Mouse (Mus musculus) activated CD4-positive, CD25-positive, alpha-beta regulatory T cell (primary cell): ENCODE results near the gene Trim10. TPM values are rescaled to one million over a fixed set of nuclear protein-coding genes. Genes with fewer than 3 reads are reported as not detected.

Experiments
- polyA plus RNA-seq, 2 experiments: library from polyadenylated mRNA; unstranded; fragments of 100-300 nt; shearing (Covaris generic); gene quantifications; one replicate each; pipeline ENCODE4 v1.2.1; 2017

Trim10 gene
- under 1 TPM in 1 of 2 experiments, not detected in 1; 0.10 TPM for polyA plus RNA-seq

GRCm38 (mm10) chr17:36869284-36869954 lies at the start of gene Trim10:
Trim10 (plus strand) TSS chr17:36869574.

GRCm38 (mm10) chr17:36836874-36837647 lies 32.3 kb upstream of the Trim10 start, which contains the start of gene Trim26:
Trim26 (plus strand) TSS chr17:36837134.

GRCm38 (mm10) chr17:36866719-36867527 lies 2.5 kb upstream of the Trim10 start, which contains the start of gene Trim15:
Trim15 (minus strand) TSS chr17:36867210.

GRCm38 (mm10) chr17:36890073-36890903 lies 20.9 kb downstream of the Trim10 start, which contains the start of gene Trim40:
Trim40 (minus strand) TSS chr17:36890123.

GRCm38 (mm10) chr17:36897552-36898205 lies 28.3 kb downstream of the Trim10 start, which contains the start of gene Trim31:
Trim31 (plus strand) TSS chr17:36898118.

Other genes starting within 250 kb of the Trim10 start
- gene H2-M9, start 226.9 kb upstream of the Trim10 start, polyA plus RNA-seq = under 1 TPM in 1 of 2 experiments, not detected in 1; 0.32 TPM
- gene H2-M1, start 197.4 kb upstream of the Trim10 start, polyA plus RNA-seq = not detected
- not detected for gene H2-M10.5, start 96.7 kb upstream of the Trim10 start, polyA plus RNA-seq
- gene H2-M10.6, start 57.4 kb upstream of the Trim10 start, polyA plus RNA-seq = not detected
- gene Trim26, start 32.4 kb upstream of the Trim10 start, polyA plus RNA-seq = 100 to 1,000 TPM; 102 to 109 TPM
- under 1 TPM; 0.47 to 0.57 TPM for gene Trim15, start 2.4 kb upstream of the Trim10 start, polyA plus RNA-seq
- gene Trim40, start 20.5 kb downstream of the Trim10 start, polyA plus RNA-seq = not detected
- under 1 TPM in 1 of 2 experiments, not detected in 1; 0.15 TPM for gene Trim31, start 28.5 kb downstream of the Trim10 start, polyA plus RNA-seq
- gene Rnf39, start 73.3 kb downstream of the Trim10 start, polyA plus RNA-seq = under 1 TPM in 1 of 2 experiments, not detected in 1; 0.38 TPM
- 100 to 1,000 TPM; 141 to 146 TPM for gene Ppp1r11, start 82.2 kb downstream of the Trim10 start, polyA plus RNA-seq
- gene Znrd1, start 89.0 kb downstream of the Trim10 start, polyA plus RNA-seq = 10 to 100 TPM; 76.7 to 88.4 TPM
- 1 to 10 TPM; 2.8 to 2.9 TPM for gene Znrd1as, start 89.0 kb downstream of the Trim10 start, polyA plus RNA-seq
- under 1 TPM; 0.23 to 0.41 TPM for gene 2410137M14Rik, start 111.7 kb downstream of the Trim10 start, polyA plus RNA-seq
- gene H2-M5, start 120.0 kb downstream of the Trim10 start, polyA plus RNA-seq = under 1 TPM in 1 of 2 experiments, not detected in 1; 0.12 TPM
- not detected for gene Zfp57, start 131.6 kb downstream of the Trim10 start, polyA plus RNA-seq
- not detected for gene Mog, start 153.8 kb downstream of the Trim10 start, polyA plus RNA-seq
- gene Gabbr1, start 176.4 kb downstream of the Trim10 start, polyA plus RNA-seq = 10 to 100 TPM; 10.7 to 14.6 TPM
- not detected for gene Olfr90, start 218.9 kb downstream of the Trim10 start, polyA plus RNA-seq
- gene Olfr91, start 228.7 kb downstream of the Trim10 start, polyA plus RNA-seq = under 1 TPM in 1 of 2 experiments, not detected in 1; 0.21 TPM